Mouse (Mus musculus) neural tube, embryonic 11.5 days (tissue): ENCODE measurements around the gene Pcna. TPM values are rescaled to one million over a fixed set of nuclear protein-coding genes. Genes with fewer than 3 reads are reported as not detected.
"Not testable (repeated sequence)": the region's sequence is repeated elsewhere in the genome, so short reads cannot be mapped to it uniquely, and the experiment has no call there.

ENCODE experiments used
- ATAC-seq: fragments of 200-750 bp; cut with Nextera tagmentation; 2 replicates; pipeline ENCODE4 v1.8.0; 2017; ENCODE audit warnings: moderate number of reproducible peaks, mild to moderate bottlenecking, moderate TSS enrichment, moderate library complexity; ENCODE audit not compliant: insufficient read depth, low FRiP score, low TSS enrichment
- DNase-seq: peaks from one replicate; pipeline ENCODE4 v3.0.0-alpha.2; 2015; ENCODE audit warnings: low spot score
- H3K27ac ChIP-seq: fragments of 300-500 bp; sonication (generic); 2 replicates; pipeline ENCODE4 v1.5.1; 2014; ENCODE audit warnings: low read depth, mild to moderate bottlenecking, low read length
- H3K27me3 ChIP-seq: fragments of 300-500 bp; sonication (generic); 2 replicates; pipeline ENCODE4 v1.6.1; 2014; ENCODE audit warnings: mild to moderate bottlenecking, low read length, mixed read lengths; ENCODE audit not compliant: control insufficient read depth, insufficient read depth
- H3K36me3 ChIP-seq: fragments of 300-500 bp; sonication (generic); 2 replicates; pipeline ENCODE4 v1.6.1; 2014; ENCODE audit warnings: mild to moderate bottlenecking, low read length, moderate library complexity, mixed read lengths; ENCODE audit not compliant: control insufficient read depth, insufficient read depth
- H3K4me1 ChIP-seq: fragments of 300-500 bp; sonication (generic); 2 replicates; pipeline ENCODE4 v1.6.1; 2014; ENCODE audit warnings: low read length, mixed read lengths; ENCODE audit not compliant: control insufficient read depth, insufficient read depth
- H3K4me2 ChIP-seq: fragments of 300-500 bp; sonication (generic); 2 replicates; pipeline ENCODE4 v1.6.1; 2014; ENCODE audit warnings: low read depth, mild to moderate bottlenecking, moderate library complexity
- H3K4me3 ChIP-seq: fragments of 300-500 bp; sonication (generic); 2 replicates; pipeline ENCODE4 v1.5.1; 2014; ENCODE audit warnings: low read depth, low read length
- H3K9ac ChIP-seq: fragments of 300-500 bp; sonication (generic); 2 replicates; pipeline ENCODE4 v1.6.1; 2014; ENCODE audit warnings: mild to moderate bottlenecking, low read length
- H3K9me3 ChIP-seq: fragments of 300-500 bp; sonication (generic); 2 replicates; pipeline ENCODE4 v1.6.1; 2016; ENCODE audit warnings: low read length; ENCODE audit not compliant: control insufficient read depth
- WGBS: fragments of 180-500 bp; shearing (Covaris S2); extraction: QIAGEN DNeasy Blood & Tissue Kit; methylation state at CpG from one replicate; pipeline ENCODE4 v1.1.7; 2014; 5-methylcytosine and 5-hydroxymethylcytosine counted together
- polyA plus RNA-seq: library from polyadenylated mRNA; unstranded; fragments of >200 nt; fragmentation: Nextera tagmentation; extraction: Ambion mirVana; gene quantifications from 2 replicates; pipeline ENCODE4 v1.2.1, GENCODE M21; 2014

Pcna gene
- polyA plus RNA-seq, 1 experiment from 2014 or later = 314 TPM

DNA sequence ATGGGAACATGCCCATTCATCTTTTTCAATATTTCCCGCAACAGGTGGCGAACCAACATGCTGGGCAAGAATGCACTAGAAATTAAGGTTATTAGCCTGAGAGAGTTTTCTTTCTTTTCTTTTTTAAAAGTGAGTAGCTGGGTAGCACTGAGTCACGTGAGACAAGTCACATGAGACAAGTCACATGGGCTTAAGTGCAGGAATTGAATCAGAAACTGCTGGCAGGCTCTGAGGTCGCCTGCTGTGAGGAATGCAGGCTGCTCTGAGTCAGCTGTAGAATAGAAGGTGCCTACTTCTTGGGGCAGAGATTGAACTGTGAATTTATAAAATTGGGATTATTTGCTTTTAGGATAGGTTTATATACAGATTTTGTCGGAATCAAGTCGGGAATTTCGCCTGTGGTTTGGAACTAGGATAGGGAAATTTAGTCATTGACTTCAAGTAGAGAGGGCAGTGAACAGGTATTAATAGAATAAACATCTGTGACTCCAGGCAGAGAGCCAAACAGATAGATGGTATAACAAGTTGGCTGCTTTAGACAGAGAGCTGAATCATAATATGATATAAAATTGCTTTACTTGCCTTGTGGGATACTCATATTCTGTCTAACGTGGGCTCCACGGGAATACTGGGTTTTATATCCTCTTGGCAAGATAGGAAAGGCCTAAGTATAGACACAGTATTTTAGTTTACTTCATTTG, 33.4 kb upstream of the Pcna start:
- Histone ChIP-seq H3K4me3 (no peak overlapping the region), H3K36me3 (no peaks in the 10 kb centered on the region), H3K27ac (no peak overlapping the region), H3K4me2 (no peak overlapping the region), H3K9ac (no peak overlapping the region), H3K9me3 (no peaks in the 10 kb centered on the region), H3K27me3 (no peaks in the 10 kb centered on the region), H3K4me1 (peaks cover 15% of the 10 kb centered on the region; the same call in 1 of the 2 replicates)
- DNase-seq = no peak
- ATAC-seq = no peak
- WGBS = 91% methylated on average over 9 of the region's 9 CpGs

DNA sequence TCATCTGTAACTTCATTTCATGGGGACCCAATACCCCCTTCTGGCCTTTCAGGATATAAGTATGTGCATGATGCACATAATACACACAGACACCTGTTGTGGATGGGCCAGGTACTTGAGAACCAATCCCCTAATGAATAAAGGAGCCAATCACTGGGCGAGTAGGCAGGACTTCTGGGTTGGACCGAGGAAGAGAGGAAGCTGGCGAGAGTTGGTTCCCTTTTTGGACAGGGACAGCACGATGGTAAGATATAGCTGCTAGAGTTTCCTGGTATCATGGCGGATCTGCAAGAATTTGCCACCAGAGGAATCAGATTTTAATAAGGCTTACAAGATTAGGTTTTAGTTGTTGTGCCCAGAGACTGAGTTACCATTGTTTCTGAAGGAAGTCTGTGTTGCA, 32.6 kb upstream of the Pcna start:
- not testable (repeated sequence) for DNase-seq, ATAC-seq, H3K4me2 ChIP-seq, H3K4me3 ChIP-seq, H3K27ac ChIP-seq, H3K36me3 ChIP-seq, H3K9ac ChIP-seq, H3K27me3 ChIP-seq, H3K9me3 ChIP-seq
- H3K4me1 ChIP-seq = peaks cover 15% of the 10 kb centered on the region; the same call in 1 of the 2 replicates
- WGBS = 93% methylated on average over 5 of the region's 5 CpGs

DNA sequence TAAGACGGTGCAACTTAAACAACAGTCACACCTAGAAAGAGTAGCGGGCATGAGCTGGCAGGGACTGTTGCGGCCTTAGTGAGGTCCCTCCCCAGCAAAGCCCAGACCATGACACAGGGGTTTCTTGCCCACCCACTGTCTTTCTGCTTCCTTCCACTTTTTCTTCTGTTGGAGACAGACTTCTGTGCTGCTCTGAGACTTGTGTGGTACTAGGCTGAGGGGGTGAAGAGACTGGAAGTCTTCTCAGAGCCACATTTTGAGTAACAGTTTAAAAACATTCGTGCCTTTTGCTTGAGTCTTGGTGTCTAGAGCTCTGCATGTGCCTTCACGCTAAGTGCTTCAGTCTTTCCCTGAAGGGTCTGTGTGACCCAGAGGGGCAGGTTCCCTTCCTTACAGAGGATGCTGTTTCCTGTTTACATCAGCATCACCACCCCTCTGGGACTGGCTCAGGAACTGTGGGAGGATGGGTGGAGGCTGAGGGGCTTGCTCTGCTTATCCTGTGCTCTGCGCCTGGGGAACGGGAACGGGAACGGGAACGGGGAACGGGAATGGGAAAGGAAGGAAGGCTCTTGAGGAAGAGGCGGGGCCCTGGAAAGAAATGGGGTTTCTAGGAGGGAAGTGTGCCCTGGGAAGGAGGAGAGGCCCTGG, 31.5 kb upstream of the Pcna start:
- Histone ChIP-seq H3K9ac (no peak overlapping the region), H3K27ac (0 out of 2 replicates have a peak overlapping the region, but pooled peaks have one; percentile 10), H3K9me3 (no peaks in the 10 kb centered on the region), H3K4me1 (peaks cover 15% of the 10 kb centered on the region; the same call in 1 of the 2 replicates), H3K4me3 (no peak overlapping the region), H3K36me3 (no peaks in the 10 kb centered on the region), H3K4me2 (no peak overlapping the region), H3K27me3 (no peaks in the 10 kb centered on the region)
- WGBS = 89% methylated on average over 12 of the region's 12 CpGs
- no peak for ATAC-seq
- DNase-seq = peak; percentile 10

DNA sequence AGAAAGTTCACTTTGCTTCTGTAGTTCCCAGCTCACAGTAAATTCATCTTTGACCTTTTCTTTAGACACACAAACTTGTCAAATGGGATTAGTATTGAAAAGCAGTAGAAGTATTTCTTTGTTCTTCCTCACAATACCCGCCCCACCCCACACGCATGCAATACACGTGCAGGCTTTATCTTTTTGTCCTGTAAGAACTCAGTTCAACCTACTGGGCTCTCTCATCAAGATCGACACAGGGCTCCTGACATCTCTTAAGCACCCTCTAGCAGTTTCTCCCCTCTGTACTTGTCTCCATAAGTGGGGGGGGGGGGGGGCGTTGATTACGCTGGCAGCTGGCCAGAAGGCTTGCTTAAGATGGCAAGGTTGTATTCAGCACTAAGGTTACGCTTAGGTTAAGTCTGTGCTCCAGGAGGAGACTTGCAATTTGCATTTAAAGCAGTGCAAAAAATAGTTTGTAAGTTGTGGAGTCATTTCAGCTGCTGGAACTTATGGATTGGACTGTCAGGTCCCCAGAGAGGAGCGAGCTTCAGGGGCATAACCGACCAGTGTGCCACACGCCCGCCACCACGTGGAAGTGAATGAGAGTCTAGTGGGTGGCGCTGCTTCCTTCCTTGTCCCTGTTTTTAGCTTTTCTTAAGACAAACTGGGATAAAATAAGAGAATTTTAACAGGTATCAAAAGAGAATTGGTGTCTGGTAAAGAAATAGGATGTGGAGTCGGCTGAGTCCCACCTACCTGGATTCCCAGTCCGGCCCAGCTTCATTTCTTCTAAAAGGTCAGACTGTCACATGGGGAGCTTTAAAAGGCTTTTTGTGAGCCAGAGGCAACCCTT, 30.3 kb upstream of the Pcna start:
- H3K36me3 ChIP-seq = no peaks in the 10 kb centered on the region
- peaks cover 15% of the 10 kb centered on the region; the same call in 1 of the 2 replicates for H3K4me1 ChIP-seq
- no peak overlapping the region for H3K27ac ChIP-seq
- ATAC-seq (no peak), DNase-seq (peak; percentile 25)
- H3K4me3 ChIP-seq = no peak overlapping the region
- no peak overlapping the region for H3K9ac ChIP-seq
- H3K4me2 ChIP-seq = no peak overlapping the region
- H3K9me3 ChIP-seq = no peaks in the 10 kb centered on the region
- H3K27me3 ChIP-seq = no peaks in the 10 kb centered on the region
- 77% methylated on average over 15 of the region's 15 CpGs for WGBS

DNA sequence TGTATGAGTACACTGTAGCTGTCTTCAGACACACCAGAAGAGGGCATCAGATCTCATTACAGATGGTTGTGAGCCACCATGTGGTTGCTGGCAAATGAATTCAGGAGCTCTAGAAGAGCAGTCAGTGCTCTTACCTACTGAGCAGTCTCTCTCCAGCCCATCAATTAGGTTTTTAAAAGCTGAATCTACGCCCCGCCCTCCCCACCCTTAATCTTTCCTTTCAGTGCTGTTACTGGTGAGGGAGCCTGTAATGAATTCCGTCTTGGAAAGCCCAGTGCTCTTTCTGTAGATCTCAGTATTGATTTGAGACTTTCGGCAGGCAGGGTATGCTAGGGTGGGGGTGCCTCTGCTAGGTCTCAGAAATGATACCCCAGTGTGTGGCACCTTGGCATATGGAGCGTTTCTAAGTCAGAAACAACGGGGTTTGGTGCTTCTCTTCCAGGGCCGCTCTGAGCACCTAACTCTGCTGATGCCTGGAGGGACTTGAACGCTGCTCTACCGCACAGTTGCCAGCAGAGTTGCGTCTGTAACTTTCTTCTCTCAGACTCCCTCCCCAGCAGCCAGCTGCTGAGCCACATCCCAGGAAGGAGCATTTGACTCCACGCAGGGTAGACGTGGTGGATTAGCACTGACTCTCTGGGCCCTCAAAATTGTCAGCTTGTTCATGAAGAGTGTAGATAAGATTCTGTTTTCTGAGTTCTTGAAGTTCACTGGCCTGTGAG, 29.5 kb upstream of the Pcna start:
- ATAC-seq = peak; percentile 33
- no peaks in the 10 kb centered on the region for H3K27me3 ChIP-seq
- H3K4me2 ChIP-seq = no peak overlapping the region
- H3K4me1 ChIP-seq = peaks cover 15% of the 10 kb centered on the region; the same call in 1 of the 2 replicates
- no peaks in the 10 kb centered on the region for H3K9me3 ChIP-seq
- H3K9ac ChIP-seq = no peak overlapping the region
- no peaks in the 10 kb centered on the region for H3K36me3 ChIP-seq
- no peak overlapping the region for H3K4me3 ChIP-seq
- 40% methylated on average over 12 of the region's 12 CpGs for WGBS
- DNase-seq = no peak
- H3K27ac ChIP-seq = no peak overlapping the region

DNA sequence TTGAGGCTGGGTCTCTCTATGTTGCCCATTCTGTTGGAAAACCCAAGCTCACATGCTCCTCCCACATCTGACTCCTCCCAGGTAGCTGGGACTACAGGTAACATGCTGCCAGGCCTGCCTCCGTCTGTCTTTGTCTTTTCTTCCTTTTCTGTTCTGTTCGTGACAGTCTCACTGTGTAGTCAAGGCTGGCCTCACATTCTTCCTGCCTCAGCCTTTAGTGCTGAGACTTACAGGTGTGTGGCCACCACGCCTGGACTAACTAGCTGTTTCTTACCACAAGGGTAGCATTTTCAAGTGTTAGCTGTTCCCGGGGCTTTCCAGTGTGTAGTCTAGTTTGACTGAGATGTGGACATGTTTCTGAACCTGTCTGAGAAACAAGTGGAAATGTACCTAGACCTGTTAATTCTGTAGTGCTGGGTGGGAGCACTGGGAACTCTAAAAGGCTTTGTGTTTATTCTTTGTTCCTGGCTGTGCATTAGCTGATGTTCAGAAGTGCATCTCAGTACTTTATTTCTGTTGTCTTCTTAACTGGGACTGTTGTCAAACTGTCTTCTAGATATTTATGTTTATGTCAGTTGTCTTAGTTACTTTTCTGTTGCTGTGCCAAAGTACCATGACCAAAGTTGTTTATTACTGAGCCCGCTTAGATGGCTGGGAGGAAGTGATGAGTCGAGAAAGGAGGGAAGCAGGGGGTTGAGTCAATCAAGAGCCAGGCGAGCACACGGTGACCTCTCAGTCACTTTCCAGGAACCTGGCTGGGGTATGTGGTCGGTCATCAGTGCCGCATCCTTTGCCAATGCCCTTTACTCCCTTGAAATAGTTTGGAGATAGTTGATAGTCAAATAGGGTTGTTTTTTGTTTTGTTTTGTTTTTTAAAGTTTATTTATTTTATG, 28.7 kb upstream of the Pcna start:
- Histone ChIP-seq H3K27ac (no peak overlapping the region), H3K4me3 (no peak overlapping the region), H3K36me3 (no peaks in the 10 kb centered on the region), H3K9ac (no peak overlapping the region), H3K27me3 (no peaks in the 10 kb centered on the region), H3K4me1 (peaks cover 15% of the 10 kb centered on the region; the same call in 1 of the 2 replicates), H3K9me3 (no peaks in the 10 kb centered on the region), H3K4me2 (no peak overlapping the region)
- ATAC-seq (0 out of 2 replicates have a peak, but pooled peaks have one; percentile 10), DNase-seq (no peak)
- WGBS = 64% methylated on average over 10 of the region's 10 CpGs

DNA sequence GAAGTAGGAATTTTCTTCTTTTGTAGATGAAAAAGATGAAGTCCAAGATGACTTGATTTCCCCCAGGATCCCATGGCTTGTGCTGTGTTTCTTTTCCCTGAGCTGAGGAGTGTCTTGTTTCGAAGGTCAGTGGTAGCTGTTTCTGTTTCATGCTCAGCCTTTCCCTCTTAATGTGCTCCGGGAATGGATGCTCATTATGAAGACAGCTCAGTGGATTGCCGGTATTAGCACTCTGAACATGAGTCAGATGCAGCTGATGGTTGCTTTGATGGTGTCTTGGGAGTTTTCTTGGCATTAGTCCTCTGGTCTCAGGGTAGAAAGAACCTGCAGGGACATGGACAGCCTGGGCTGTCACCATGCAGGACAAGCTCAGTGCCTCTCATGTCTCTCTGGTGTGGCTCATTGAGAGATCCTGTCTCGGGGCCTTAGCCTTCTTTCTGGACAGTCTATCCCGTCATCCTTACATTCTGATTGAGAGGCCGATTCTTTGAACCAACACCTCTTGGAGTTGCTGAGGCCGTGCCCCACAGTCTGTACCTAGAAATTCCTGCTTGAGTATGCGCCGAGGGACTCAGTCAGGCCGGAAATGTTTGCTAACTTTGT, 27.5 kb upstream of the Pcna start:
- no peak overlapping the region for H3K4me2 ChIP-seq
- 92% methylated on average over 10 of the region's 10 CpGs for WGBS
- ATAC-seq = no peak

More for the DNA sequence above, 27.5 kb upstream of the Pcna start:
- peaks cover 15% of the 10 kb centered on the region; the same call in 1 of the 2 replicates for H3K4me1 ChIP-seq
- no peaks in the 10 kb centered on the region for H3K36me3 ChIP-seq
- no peak overlapping the region for H3K27ac ChIP-seq
- H3K9me3 ChIP-seq = no peaks in the 10 kb centered on the region
- H3K27me3 ChIP-seq = no peaks in the 10 kb centered on the region
- H3K4me3 ChIP-seq = no peak overlapping the region
- no peak for DNase-seq
- no peak overlapping the region for H3K9ac ChIP-seq
